Mouse (Mus musculus) liver, embryonic 14.5 days (tissue): Measurements from ENCODE around the gene Itih5. TPM values are rescaled to one million over a fixed set of nuclear protein-coding genes. Genes with fewer than 3 reads are reported as not detected.

Experiments
- ATAC-seq: fragments of 200-750 bp; cut with Nextera tagmentation; 2 replicates; pipeline ENCODE4 v1.8.0; 2017; ENCODE audit warnings: moderate number of reproducible peaks, mild to moderate bottlenecking, moderate library complexity; ENCODE audit not compliant: insufficient read depth
- DNase-seq, 3 experiments: peaks; one replicate each; pipeline ENCODE4 v3.0.0-alpha.2; 2012 to 2013; ENCODE audit warnings: low read depth in 3 of 3, low spot score in 3 of 3
- H3K27ac ChIP-seq: fragments of 300-500 bp; sonication (generic); 2 replicates; pipeline ENCODE4 v1.5.1; 2014; ENCODE audit warnings: moderate library complexity, mild to moderate bottlenecking, control low read depth, inconsistent platforms
- H3K27me3 ChIP-seq: fragments of 300-500 bp; sonication (generic); 2 replicates; pipeline ENCODE4 v1.6.1; 2014; ENCODE audit warnings: mild to moderate bottlenecking, low read length, moderate library complexity; ENCODE audit not compliant: control insufficient read depth, insufficient read depth
- H3K36me3 ChIP-seq: fragments of 300-500 bp; sonication (generic); replicated peaks from 2 replicates; pipeline ENCODE4 v1.6.1; 2014; ENCODE audit warnings: low read depth; ENCODE audit not compliant: control insufficient read depth, insufficient read depth
- H3K4me1 ChIP-seq, 2 experiments: fragments of 200-500 bp in 1 of 2; fragments of 300-500 bp in 1 of 2; sonication (generic) in 1 of 2; replicated peaks; 2 replicates each; pipeline ENCODE4 v1.6.1; 2012 to 2014; ENCODE audit warnings: antibody characterized with exemption in 1 of 2, inconsistent platforms in 1 of 2, low read length in 1 of 2; ENCODE audit not compliant: control insufficient read depth in 2 of 2, insufficient read depth in 2 of 2
- H3K4me2 ChIP-seq: fragments of 300-500 bp; sonication (generic); 2 replicates; pipeline ENCODE4 v1.6.1; 2014; ENCODE audit warnings: low read depth, mild to moderate bottlenecking, control low read depth, moderate library complexity
- H3K4me3 ChIP-seq, 2 experiments: fragments of 200-500 bp in 1 of 2; fragments of 300-500 bp in 1 of 2; sonication (generic) in 1 of 2; 2 replicates each; pipeline ENCODE4 v1.5.1; 2012 to 2014; ENCODE audit warnings: low read depth in 2 of 2, low read length in 2 of 2, mild to moderate bottlenecking in 2 of 2, control low read depth in 1 of 2, inconsistent platforms in 1 of 2, moderate library complexity in 1 of 2; ENCODE audit not compliant: insufficient read depth in 1 of 2
- H3K9ac ChIP-seq: fragments of 300-500 bp; sonication (generic); replicated peaks from 2 replicates; pipeline ENCODE4 v1.6.1; 2014; ENCODE audit warnings: mild to moderate bottlenecking, control low read depth, moderate library complexity
- H3K9me3 ChIP-seq: fragments of 300-500 bp; sonication (generic); 2 replicates; pipeline ENCODE4 v1.6.1; 2016; ENCODE audit warnings: low read length, mixed read lengths; ENCODE audit not compliant: control insufficient read depth
- CTCF ChIP-seq: IDR thresholded peaks from 2 replicates; pipeline ENCODE4 v1.5.1; 2016; ENCODE audit warnings: antibody characterized with exemption, low read depth, control low read depth
- EP300 ChIP-seq: IDR thresholded peaks from 2 replicates; pipeline ENCODE4 v1.6.1; 2016; ENCODE audit warnings: antibody characterized with exemption, low read depth
- WGBS: fragments of 180-500 bp; shearing (Covaris S2); extraction: QIAGEN DNeasy Blood & Tissue Kit; methylation state at CpG from one replicate; pipeline ENCODE4 v1.1.7; 2014; ENCODE audit not compliant: insufficient replicate concordance; 5-methylcytosine and 5-hydroxymethylcytosine counted together
- polyA plus RNA-seq, 2 experiments: library from polyadenylated mRNA; depleted of rRNA in 1 of 2; stranded (reverse) in 1 of 2; unstranded in 1 of 2; fragments of >200 nt; fragmentation: Nextera tagmentation in 1 of 2; extraction: Ambion mirVana in 1 of 2; gene quantifications; 2 replicates each; pipeline versions ENCODE4 v1.2.1 to v1.2.3; 2012 to 2014

The Itih5 gene
- polyA plus RNA-seq, 2 experiments: 2.0 to 2.5 TPM

DNA sequence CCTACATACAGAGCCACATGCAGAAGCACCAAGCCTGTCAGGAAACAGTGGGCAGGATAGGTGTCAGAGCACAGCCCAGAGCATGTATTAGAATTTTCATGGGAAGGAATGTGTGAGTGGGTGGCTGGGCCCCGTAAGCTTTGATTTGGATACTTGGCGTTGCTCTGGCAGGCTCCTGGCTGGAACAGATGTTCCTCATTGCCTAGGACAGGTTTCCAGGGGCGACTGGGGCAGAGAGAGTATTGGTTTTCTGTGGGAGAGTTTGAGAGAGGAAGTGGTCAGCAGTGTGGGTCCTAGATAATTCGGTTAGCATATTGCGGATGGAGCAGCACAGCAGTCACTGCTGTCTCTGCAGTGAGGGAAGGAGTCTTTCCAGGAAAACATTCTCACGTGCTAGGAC, 13.3 kb downstream of the Itih5 start:
- WGBS: 10% methylated on average over 6 of the region's 6 CpGs
- Histone ChIP-seq H3K4me1 (peaks cover 0 to 10% of the 10 kb centered on the region in 2 experiments; a peak in 3 of 4 replicates), H3K4me2 (peak overlapping the region; percentile 20; the same call in 1 of the 2 replicates), H3K27ac (no peak overlapping the region), H3K27me3 (no peaks in the 10 kb centered on the region), H3K4me3 (no peak overlapping the region), H3K9ac (no peak overlapping the region), H3K36me3 (no peaks in the 10 kb centered on the region), H3K9me3 (no peaks in the 10 kb centered on the region)
- TF ChIP-seq CTCF (no peak), EP300 (no peak)
- DNase-seq (no peak), ATAC-seq (peak; percentile 33; the same call in 1 of the 2 replicates)

DNA sequence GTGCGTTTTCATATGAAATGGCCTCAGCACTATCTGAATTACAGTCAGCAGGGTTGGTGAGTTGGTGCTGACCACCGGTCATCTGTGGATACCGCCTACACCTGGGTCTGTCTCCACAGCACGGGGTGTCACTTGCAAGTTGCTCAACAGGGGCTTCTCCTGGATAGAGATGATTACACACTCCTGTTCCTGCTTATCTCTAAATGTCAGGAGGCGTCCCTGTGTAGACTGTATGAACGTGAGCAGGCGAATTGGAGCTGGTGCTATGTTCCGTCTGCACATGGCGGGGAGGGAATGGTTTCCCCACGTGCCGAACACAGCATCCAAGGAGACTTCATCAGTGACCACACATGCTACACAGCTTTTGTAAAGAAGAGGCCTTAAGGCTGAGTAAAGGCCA, 13.9 kb downstream of the Itih5 start:
- Histone ChIP-seq H3K9me3 (no peaks in the 10 kb centered on the region), H3K27me3 (no peaks in the 10 kb centered on the region), H3K4me1 (peaks cover 0 to 10% of the 10 kb centered on the region in 2 experiments; a peak in 3 of 4 replicates), H3K4me2 (peak overlapping the region; percentile 20; the same call in 1 of the 2 replicates), H3K36me3 (no peaks in the 10 kb centered on the region), H3K27ac (no peak overlapping the region), H3K4me3 (no peak overlapping the region), H3K9ac (no peak overlapping the region)
- no peak for TF ChIP-seq EP300
- TF ChIP-seq CTCF: no peak
- ATAC-seq: peak; percentile 74
- DNase-seq: no peak
- 14% methylated on average over 11 of the region's 11 CpGs for WGBS

GRCm38 (mm10) chr2:10168016-10168415, 14.6 kb downstream of the Itih5 start:
- Histone ChIP-seq H3K27ac (no peak overlapping the region), H3K27me3 (no peaks in the 10 kb centered on the region), H3K36me3 (no peaks in the 10 kb centered on the region), H3K9me3 (no peaks in the 10 kb centered on the region), H3K4me3 (no peak overlapping the region), H3K4me1 (peaks cover 0 to 10% of the 10 kb centered on the region in 2 experiments; a peak in 3 of 4 replicates), H3K9ac (no peak overlapping the region), H3K4me2 (no peak overlapping the region)
- DNase-seq: no peak
- ATAC-seq: no peak
- 53% methylated on average over 8 of the region's 8 CpGs for WGBS
- TF ChIP-seq EP300 (no peak), CTCF (no peak)

GRCm38 (mm10) chr2:10169991-10170390, 16.6 kb downstream of the Itih5 start:
- no peak for ATAC-seq
- TF ChIP-seq CTCF (no peak), EP300 (no peak)
- WGBS: 86% methylated on average over 16 of the region's 16 CpGs

DNA sequence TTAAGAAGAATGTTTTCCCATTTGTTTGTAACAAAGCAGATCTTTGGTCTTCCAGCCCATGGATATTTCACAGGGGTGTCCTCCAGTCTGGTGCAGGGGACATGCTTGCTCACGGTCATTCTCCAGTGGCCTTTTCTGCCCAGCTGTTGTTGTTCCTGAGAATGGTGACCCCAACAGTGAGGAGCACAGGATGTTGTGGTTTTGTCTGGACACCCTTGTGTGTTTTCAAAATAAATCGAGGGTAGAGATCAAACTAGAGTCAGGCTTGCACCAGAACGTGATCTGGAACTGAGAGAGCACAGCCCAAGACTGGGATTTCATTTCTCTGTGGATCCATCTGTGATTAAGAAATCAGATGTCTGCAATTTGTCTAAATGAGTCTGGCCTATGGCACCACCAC, 40.2 kb downstream of the Itih5 start:
- Histone ChIP-seq H3K4me3 (no peak overlapping the region), H3K9me3 (no peaks in the 10 kb centered on the region), H3K36me3 (no peaks in the 10 kb centered on the region), H3K4me1 (no peaks in the 10 kb centered on the region), H3K27ac (no peak overlapping the region), H3K27me3 (no peaks in the 10 kb centered on the region), H3K4me2 (no peak overlapping the region), H3K9ac (no peak overlapping the region)
- no peak for DNase-seq
- no peak for TF ChIP-seq EP300
- no peak for TF ChIP-seq CTCF
- no peak for ATAC-seq
- WGBS: 31% methylated on average over 3 of the region's 3 CpGs

More at GRCm38 (mm10) chr2:10169991-10170390, 16.6 kb downstream of the Itih5 start:
- H3K27ac ChIP-seq: no peak overlapping the region
- H3K36me3 ChIP-seq: no peaks in the 10 kb centered on the region
- H3K9ac ChIP-seq: no peak overlapping the region
- peaks cover 0 to 10% of the 10 kb centered on the region in 2 experiments; a peak in 3 of 4 replicates for H3K4me1 ChIP-seq
- no peak overlapping the region for H3K4me3 ChIP-seq
- no peak overlapping the region for H3K4me2 ChIP-seq
- H3K27me3 ChIP-seq: no peaks in the 10 kb centered on the region
- H3K9me3 ChIP-seq: no peaks in the 10 kb centered on the region
- DNase-seq: no peak
